Mouse (Mus musculus) left cerebral cortex, adult 18-20 months (tissue): ENCODE measurements at regions not wholly inside any gene's neighbourhood (a gene's known extent, or its start where the extent isn't known, plus 50 kb on each side); places are given as distances from the start of the nearest gene placed in this dataset.

Experiments
- DNase-seq, 2 experiments: peaks; one replicate each; pipeline ENCODE4 v3.0.0; 2021 to 2022; ENCODE audit warnings: low spot score in 2 of 2, mixed read lengths in 1 of 2

DNA sequence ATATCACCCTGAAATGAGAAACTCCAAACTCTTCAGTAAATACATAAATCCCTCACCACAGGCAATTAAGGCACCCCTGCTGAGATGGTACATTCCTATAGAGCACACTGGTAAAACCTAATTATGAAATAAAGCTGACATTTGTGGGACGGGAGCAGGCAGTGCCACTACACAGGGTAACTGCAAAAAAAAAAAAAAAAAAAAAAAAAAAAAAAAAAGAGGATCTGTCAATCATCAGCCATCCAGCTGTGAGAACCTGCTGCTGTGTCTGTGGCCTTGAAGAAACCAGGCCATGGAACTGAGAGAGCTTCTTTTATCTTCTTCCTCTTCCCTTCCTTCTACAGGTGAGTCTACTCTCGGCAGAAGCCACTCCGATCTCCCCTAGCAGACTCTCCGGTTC lies 78.6 kb upstream of the Sfrp2 start:
- no peak for DNase-seq

DNA sequence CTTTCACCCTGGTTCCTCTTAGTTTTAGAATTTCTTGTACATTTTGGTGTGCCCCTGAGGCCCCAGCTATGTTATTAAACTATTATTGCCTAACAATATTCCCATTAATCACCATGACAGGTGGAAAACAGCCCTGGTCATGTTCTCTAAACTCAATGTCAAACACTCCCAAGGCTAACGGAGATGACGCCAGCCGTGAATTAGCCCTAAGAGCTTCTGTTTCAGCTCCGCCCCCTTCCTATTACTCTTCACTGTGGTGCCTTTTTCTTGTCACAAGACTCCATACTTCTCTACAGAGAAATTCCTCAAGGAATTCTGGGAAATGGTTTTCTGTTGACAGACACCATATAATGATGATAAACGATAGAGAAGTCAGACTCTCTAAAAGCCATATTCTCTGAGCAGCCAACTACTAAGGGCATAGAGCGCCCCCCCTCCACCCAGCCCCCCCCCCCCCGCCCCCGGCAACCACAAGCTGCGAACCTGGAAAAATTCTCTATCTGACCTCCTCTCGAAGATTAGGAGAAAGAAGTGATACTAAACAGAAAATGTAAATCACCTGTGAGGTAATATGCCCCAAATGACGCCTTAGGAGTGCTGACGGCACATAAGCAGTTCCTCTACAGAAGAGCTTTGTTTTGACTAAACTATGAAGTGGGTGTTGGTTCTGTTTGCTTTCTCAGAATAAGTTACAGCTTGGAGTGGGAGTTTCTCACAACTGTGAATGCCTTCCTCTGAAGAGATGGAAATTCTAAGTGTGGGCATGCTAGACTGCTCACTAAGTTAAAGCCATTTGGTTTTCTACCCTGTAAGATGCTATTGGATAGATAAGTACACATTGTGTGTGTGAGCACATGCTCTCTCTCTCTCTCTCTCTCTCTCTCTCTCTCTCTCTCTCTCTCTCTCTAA lies 76.8 kb upstream of the Sfrp2 start:
- no peak for DNase-seq

DNA sequence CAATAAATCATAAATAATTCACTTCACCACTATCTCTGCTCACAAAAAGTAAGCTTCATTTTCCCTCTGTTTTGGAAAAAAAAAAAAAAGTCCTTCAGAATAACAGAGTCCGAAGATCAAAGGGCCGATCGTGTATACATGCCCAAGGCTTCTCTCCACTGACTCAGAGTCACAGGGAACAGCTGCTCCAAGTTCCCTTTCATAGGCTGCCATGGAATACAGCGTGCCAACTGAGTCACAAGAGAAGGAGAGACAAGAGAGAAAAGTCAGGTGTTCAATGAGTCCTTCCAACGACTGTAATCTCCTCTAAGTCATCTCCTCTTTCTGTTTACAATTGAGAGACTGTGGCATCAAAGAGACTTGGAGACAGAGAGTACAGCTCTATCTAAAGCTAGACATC lies 71.6 kb upstream of the Sfrp2 start:
- no peak for DNase-seq

DNA sequence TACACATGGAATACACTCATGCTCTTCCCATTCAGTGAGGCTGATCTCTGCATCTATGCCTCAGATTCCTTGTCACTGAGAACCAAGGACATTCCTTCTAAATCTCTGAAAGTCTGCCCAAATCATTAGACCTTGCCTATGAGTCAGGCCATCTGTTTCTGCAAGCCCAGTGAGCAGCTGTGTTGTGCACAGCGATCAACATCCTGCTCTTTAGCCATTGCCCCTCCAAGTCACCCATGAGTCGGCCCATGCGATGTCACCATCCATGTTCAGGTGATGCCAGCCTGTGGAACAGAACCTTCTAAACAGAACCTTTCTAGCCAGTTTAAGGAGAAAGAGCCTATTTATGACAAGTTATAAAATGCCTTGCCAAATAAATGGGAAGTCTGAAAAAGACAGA lies 66.4 kb upstream of the Sfrp2 start:
- DNase-seq, result no peak

DNA sequence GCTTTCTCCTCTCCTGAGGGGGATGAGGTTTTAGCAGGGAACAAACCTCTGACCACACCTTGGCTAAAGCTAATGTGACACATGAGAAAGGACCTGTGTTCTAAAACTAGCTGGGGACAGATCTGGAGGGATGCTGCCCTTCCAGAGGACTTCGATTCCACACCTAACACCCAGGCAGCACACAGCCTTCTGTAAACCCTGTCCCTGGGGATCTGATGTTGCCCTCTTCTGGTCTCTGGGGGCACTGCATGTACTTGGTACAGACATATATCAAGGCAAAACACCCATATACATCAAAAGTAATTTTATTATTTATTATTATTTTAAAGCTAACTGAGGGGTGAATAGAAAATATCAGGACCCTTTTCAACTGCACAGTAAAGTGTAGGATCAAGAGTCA lies 65.0 kb upstream of the Sfrp2 start:
- DNase-seq, result peak; percentile 41 to 45

DNA sequence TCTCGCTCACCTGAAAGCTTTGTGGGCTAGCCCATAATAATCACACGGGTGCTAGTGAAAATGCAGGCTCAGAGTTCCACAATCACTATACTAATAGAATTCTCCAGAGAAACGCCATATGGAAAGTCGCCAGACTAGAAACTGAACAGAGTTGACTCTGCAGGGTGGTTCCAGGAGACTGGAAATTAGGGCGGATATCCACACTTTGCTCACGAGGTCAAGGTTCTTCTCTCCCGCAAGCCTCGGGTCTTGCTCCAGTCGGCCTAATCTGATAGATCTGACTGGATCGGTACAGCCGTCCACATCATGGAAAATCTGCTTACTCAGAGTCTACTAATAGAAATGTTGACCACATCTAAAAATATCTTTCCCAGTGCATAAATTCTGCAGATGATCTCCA lies 61.6 kb upstream of the Sfrp2 start:
- no peak for DNase-seq

DNA sequence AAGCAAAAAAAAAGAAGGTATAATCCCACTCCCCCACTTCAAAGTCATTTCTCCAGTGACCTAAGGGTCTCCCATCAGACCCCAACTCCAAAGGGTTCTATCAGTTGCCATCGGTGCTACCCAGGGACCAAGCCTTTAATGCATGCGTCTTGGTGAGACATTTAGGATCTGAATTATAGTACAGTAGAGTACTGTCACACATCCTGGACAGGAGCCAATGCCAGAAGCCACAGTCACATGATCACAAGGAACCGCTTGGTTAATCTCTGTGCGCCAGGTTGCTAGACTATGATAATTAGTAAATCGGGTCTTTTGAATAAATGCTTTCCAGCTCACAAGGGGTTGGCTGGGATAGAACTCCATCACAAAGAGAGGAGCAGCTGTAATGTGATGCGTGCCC lies 60.9 kb upstream of the Sfrp2 start:
- no peak for DNase-seq

DNA sequence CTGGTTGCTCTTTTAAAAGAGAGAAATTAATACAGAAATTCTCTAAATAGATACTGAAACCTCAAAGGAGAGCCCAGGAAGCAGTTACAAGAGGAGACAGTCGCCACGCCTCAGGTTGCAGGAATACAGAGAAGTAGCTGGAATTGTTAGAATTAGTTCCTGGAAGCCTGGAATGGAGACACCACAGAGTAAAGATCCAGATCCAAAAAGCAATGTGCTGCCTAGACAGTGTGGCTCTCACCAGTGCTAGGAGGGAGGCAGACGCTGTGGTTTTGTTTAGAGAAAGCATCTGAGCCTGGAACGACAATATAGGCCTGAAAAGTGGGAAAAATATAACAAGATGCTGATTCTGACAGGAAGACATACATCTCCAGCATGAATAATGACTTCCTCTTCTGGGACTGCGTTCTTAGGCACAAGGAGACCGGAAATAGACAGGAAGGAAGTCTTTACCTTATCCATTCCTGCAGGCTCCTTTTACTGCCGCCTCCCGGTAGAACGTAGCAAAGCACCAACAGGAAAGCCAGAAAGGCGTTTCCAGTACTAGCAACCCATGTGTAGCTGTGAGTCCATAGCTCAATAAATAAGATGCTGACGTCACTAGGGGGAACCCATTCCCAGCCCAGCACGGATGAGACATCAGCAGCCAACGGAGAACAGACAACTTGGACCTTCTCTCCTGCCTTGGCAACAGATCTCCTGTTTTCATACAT lies 59.4 kb upstream of the Sfrp2 start:
- no peak for DNase-seq

DNA sequence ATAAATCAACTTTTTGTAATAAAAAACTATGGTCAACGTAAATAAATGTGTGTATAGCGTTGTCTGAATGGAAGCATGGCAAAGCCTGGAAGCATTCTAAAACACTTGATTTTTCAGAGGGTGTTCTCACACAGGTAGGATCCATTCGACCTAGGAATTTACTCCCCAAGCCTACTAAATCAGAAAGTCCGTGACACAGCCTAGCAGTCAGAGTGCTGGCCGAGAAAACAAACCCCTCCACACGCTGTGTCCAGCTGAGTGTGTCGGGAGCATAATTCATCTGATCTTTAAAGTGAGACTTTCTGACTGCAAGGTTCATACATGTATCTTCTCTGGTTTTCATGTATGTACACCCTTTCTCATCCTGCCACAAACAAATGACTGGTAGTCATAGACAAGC lies 58.8 kb upstream of the Sfrp2 start:
- DNase-seq, result no peak

DNA sequence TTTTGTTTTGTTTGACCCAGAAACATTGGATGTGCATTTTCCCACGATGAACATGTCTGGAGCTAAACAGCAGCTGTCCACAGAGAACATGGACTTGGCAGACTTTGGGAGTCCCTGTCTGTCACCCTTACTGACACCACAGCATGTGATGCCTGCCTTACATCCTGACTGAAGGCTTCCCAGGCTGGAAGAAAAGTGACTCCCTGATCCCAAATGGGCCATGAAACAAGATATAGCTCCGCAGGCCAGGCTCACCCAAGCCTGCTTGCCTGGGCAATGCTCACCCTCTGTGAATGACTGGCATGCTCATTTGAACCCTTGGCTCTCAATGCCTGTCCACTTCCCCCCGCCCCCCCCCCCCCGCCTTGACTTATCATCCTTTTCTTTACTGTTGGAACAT lies 57.1 kb upstream of the Sfrp2 start:
- DNase-seq, result no peak

DNA sequence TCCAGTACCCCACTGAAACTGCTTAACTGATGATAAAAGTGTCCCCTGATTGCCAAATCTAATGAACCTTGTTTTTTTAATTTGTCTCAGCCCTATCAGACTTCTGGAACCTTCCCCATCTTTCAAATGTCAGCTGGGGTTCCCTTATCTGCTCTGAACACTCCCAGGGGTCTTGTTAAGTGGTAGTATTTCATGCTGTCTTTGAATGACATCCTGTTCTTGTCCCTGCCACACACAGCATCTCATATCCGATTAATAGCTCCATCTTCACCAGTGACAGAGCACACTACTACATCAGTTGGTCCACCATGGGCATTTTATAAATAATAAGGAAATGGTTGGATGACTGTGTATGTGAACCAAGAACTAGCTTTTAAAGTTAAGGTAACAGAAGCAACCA lies 56.6 kb upstream of the Sfrp2 start:
- no peak for DNase-seq

DNA sequence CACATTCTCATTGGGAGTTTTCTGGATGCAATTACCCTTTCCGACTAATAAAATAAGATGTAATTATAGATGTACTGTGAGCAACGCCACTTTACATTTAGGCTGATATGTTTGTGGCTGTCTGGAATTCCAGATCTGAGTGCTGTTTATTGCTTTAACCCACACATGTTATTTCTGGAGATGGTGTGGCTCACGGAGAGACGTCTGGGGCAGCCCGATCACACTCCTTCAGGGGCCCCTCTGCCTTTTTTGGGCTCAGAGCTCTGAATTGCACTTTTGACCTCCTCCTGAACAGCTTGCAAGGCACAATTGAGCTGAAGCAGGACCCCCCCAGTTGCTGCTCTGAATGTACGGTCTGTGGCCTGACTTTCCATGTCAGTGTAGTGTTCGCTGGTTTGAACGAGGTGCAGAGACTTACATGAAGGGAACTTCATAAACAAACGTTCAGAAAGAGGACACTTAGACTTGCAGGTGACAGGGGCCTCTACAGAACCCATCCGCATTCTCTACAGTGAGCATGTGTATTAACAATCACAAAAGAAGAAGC lies 55.1 kb upstream of the Sfrp2 start:
- no peak for DNase-seq

DNA sequence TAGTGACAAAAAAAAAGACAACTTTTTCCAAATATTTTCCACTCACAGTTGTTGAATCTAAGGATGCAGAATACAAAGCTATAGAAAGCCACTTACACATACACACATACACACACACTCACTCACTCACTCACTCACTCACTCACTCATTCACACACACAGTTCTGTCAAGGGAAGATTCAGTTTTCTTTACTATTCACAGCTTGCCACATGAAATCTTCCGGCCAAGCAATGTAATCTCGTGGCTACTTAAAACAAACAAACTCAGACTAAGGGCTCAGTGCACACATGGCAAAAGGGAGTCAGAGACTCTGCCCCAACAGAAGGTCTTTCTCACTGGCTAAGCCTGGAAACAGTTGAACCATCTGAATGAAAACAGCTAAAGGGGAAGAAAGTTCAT lies 53.8 kb upstream of the Sfrp2 start:
- no peak for DNase-seq

DNA sequence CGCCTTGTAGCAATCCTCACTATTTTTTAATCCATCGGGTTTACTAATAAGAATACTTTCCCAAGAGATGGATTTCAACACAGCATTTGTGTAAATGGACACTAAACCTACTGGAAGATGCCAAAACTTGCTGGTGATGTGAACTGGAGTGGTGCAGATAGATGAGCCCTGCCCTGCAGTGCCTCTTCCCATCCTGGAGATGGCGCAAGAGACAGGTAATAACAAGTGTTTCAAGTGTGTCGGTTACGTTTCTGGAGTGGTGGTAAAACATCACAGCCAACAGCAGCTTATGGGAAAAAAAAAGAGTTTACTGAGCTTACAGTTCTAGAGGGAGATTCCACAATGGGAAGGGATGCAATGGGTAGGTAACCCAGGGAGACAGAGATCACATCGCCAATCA lies 51.5 kb upstream of the Sfrp2 start:
- DNase-seq, result no peak
